Mouse (Mus musculus): ENCODE data around the gene Pank2.

Pank2 gene

GRCm38 (mm10) chr2:131323675-131324074 lies 61.4 kb downstream of the Pank2 start:
- no peak for DNase-seq (ENCODE audit: low spot score)

DNA sequence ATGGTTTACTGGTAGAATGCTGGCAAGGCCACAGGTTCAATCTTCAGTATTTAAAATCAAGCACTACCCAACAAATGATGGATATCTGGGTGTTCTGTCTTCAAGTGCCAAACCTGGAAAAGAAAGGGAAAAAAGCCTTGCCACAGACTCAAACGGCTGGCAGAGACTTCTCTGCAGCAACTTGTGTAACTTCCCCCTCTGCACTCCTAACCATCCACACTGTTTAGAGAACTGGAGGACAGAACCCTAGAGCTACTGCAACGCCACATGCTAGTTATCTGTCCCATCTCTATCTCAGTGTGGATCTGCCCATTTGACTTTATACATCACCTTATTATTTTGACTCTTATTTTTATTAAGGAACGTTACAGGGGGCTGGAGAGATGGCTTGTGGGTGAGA lies 63.7 kb downstream of the Pank2 start:
- DNase-seq (ENCODE audit: low spot score): no peak

- DNase-seq (ENCODE audit: low spot score): no peak
Measured at GRCm38 (mm10) chr2:131328981-131329380, 66.7 kb downstream of the Pank2 start.

DNA sequence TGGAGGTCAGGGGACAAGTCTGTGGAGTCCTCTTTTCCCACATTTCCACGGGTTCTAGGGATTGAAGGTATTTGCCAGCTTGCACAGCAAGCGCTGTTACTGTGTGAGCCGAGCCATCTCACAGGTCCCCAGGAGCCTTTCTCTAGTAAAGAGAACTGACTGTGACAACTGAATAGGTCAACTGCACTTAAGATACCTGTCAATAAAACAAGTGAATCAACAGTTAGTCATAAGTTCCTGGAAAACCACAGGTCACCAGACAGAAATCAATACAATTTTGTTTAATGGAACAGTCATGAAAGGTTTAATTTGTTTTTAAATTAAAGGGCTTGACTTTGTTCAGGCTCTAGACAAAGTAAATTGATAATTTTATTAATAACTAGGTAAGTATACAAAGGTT lies 68.3 kb downstream of the Pank2 start:
- no peak for DNase-seq (ENCODE audit: low spot score)

- DNase-seq (ENCODE audit: low spot score): no peak
Measured at GRCm38 (mm10) chr2:131337602-131338001, 75.3 kb downstream of the Pank2 start.

DNA sequence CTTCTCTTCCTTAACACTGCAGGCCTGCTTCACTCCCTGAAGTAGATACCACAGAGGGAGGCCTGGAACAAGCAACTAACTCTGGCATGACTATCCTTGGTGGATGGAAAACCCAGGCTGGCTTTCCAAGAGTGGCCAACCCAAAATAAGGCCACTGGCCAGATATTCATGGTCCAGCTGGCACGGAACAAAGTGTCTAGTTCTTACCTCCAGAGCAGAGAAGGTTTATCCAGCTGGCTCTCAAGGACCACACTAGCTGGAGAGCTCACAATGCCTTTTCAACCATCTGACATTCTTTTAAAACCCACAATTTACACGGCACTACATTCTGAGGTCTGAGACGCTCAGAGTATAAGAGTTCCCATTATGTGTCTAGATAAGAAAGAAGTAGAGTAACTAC lies 82.2 kb downstream of the Pank2 start:
- no peak for DNase-seq (ENCODE audit: low spot score)

GRCm38 (mm10) chr2:131345556-131345955 lies 83.3 kb downstream of the Pank2 start:
- no peak for DNase-seq (ENCODE audit: low spot score)

Data from urinary bladder, postnatal 25 days (tissue).